Mouse (Mus musculus): Measurements from ENCODE around the gene Rcn3. TPM values are rescaled to one million over a fixed set of nuclear protein-coding genes. Genes with fewer than 3 reads are reported as not detected.
A peak's percentile ranks its signal among the peaks of the same experiment; 100 is the strongest.

The Rcn3 gene
- polyA plus RNA-seq, 1 experiment from 2014 or later, result 262 TPM

- H3K9me3 ChIP-seq (ENCODE audit: control insufficient read depth, low read length), result no peaks in the 10 kb centered on the region
These were observed 15.5 kb downstream of the Rcn3 start for GRCm38 (mm10) chr7:45076501-45076900.

GRCm38 (mm10) chr7:45075405-45075804, 16.6 kb downstream of the Rcn3 start:
- Histone ChIP-seq H3K4me3 (ENCODE audit: control insufficient read depth in 1 of 2, insufficient read depth in 1 of 2, low read depth in 1 of 2, low read length in 2 of 2) (no peak overlapping the region), H3K4me2 (ENCODE audit: low read length) (peak overlapping the region; percentile 21; the same call in 1 of the 2 replicates), H3K36me3 (ENCODE audit: control insufficient read depth, insufficient read depth, low read length) (peaks cover 43% of the 10 kb centered on the region), H3K27ac (replicated peaks in 1 of 2; ENCODE audit: control insufficient read depth in 1 of 2, insufficient read depth in 1 of 2, low read depth in 2 of 2, low read length in 2 of 2) (peak overlapping the region; percentile 90 to 91), H3K9me3 (ENCODE audit: control insufficient read depth, low read length) (no peaks in the 10 kb centered on the region), H3K9ac (ENCODE audit: low read length) (peak overlapping the region; percentile 52), H3K27me3 (ENCODE audit: control insufficient read depth, insufficient read depth, low read length) (no peaks in the 10 kb centered on the region), H3K4me1 (ENCODE audit: control insufficient read depth in 2 of 2, insufficient read depth in 2 of 2, low read length in 2 of 2) (peaks cover 15 to 19% of the 10 kb centered on the region in 2 experiments)
- peak; percentile 37 for ATAC-seq (ENCODE audit: insufficient number of reproducible peaks, insufficient read depth, low FRiP score, low read depth)
- WGBS, result 27% methylated on average over 4 of the region's 4 CpGs

More at GRCm38 (mm10) chr7:45076501-45076900, 15.5 kb downstream of the Rcn3 start:
- Histone ChIP-seq H3K4me2 (ENCODE audit: low read length) (no peak overlapping the region), H3K27ac (replicated peaks in 1 of 2; ENCODE audit: control insufficient read depth in 1 of 2, insufficient read depth in 1 of 2, low read depth in 2 of 2, low read length in 2 of 2) (no peak overlapping the region), H3K27me3 (ENCODE audit: control insufficient read depth, insufficient read depth, low read length) (no peaks in the 10 kb centered on the region), H3K36me3 (ENCODE audit: control insufficient read depth, insufficient read depth, low read length) (peaks cover 43% of the 10 kb centered on the region), H3K9ac (ENCODE audit: low read length) (no peak overlapping the region), H3K4me1 (ENCODE audit: control insufficient read depth in 2 of 2, insufficient read depth in 2 of 2, low read length in 2 of 2) (peaks cover 15 to 19% of the 10 kb centered on the region in 2 experiments), H3K4me3 (ENCODE audit: control insufficient read depth in 1 of 2, insufficient read depth in 1 of 2, low read depth in 1 of 2, low read length in 2 of 2) (no peak overlapping the region)
- no peak for ATAC-seq (ENCODE audit: insufficient number of reproducible peaks, insufficient read depth, low FRiP score, low read depth)
- WGBS, result 88% methylated on average over 30 of the region's 30 CpGs

- Histone ChIP-seq H3K9me3 (ENCODE audit: control insufficient read depth, low read length) (no peaks in the 10 kb centered on the region), H3K4me1 (ENCODE audit: control insufficient read depth in 2 of 2, insufficient read depth in 2 of 2, low read length in 2 of 2) (peaks cover 15 to 17% of the 10 kb centered on the region in 2 experiments), H3K4me2 (ENCODE audit: low read length) (no peak overlapping the region), H3K4me3 (ENCODE audit: control insufficient read depth in 1 of 2, insufficient read depth in 1 of 2, low read depth in 1 of 2, low read length in 2 of 2) (no peak overlapping the region), H3K9ac (ENCODE audit: low read length) (no peak overlapping the region), H3K36me3 (ENCODE audit: control insufficient read depth, insufficient read depth, low read length) (peaks cover 43% of the 10 kb centered on the region), H3K27me3 (ENCODE audit: control insufficient read depth, insufficient read depth, low read length) (no peaks in the 10 kb centered on the region), H3K27ac (replicated peaks in 1 of 2; ENCODE audit: control insufficient read depth in 1 of 2, insufficient read depth in 1 of 2, low read depth in 2 of 2, low read length in 2 of 2) (no peak overlapping the region)
- no peak for ATAC-seq (ENCODE audit: insufficient number of reproducible peaks, insufficient read depth, low FRiP score, low read depth)
- 94% methylated on average over 12 of the region's 12 CpGs for WGBS
These were observed 18.1 kb downstream of the Rcn3 start for GRCm38 (mm10) chr7:45073949-45074348.

DNA sequence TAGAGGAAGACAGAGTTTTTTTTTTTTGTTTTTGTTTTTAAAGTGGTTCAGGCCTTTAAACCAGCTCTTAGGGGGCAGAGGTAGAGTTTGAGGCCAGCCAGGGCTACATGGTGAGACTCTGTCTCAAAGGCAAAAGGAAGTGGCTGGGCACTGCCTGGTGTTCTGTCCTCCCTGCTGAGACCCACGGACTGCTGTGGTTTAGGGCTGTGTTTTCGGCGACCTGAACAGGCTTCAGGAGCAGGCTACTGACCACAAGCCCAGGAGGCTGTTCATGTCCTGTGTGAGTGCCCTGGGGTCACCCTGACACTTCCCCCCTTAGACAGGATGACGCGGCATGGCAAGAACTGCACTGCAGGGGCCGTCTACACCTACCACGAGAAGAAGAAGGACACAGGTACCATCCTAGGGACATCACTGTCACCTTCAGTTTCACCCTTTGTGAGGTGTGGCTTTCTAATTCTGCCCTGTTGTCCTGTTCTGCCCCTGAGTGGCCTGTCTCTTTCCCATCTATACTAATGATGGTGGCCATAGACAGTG, 18.8 kb downstream of the Rcn3 start:
- H3K27me3 ChIP-seq (ENCODE audit: control insufficient read depth, insufficient read depth, low read length), result no peaks in the 10 kb centered on the region
- peaks cover 43% of the 10 kb centered on the region for H3K36me3 ChIP-seq (ENCODE audit: control insufficient read depth, insufficient read depth, low read length)
- H3K9me3 ChIP-seq (ENCODE audit: control insufficient read depth, low read length), result no peaks in the 10 kb centered on the region
- no peak overlapping the region for H3K4me2 ChIP-seq (ENCODE audit: low read length)
- H3K4me1 ChIP-seq (ENCODE audit: control insufficient read depth in 2 of 2, insufficient read depth in 2 of 2, low read length in 2 of 2), result peaks cover 15 to 16% of the 10 kb centered on the region in 2 experiments
- ATAC-seq (ENCODE audit: insufficient number of reproducible peaks, insufficient read depth, low FRiP score, low read depth), result no peak
- no peak overlapping the region for H3K27ac ChIP-seq (replicated peaks in 1 of 2; ENCODE audit: control insufficient read depth in 1 of 2, insufficient read depth in 1 of 2, low read depth in 2 of 2, low read length in 2 of 2)
- no peak overlapping the region for H3K9ac ChIP-seq (ENCODE audit: low read length)
- 73% methylated on average over 7 of the region's 7 CpGs for WGBS
- H3K4me3 ChIP-seq (ENCODE audit: control insufficient read depth in 1 of 2, insufficient read depth in 1 of 2, low read depth in 1 of 2, low read length in 2 of 2), result no peak overlapping the region

GRCm38 (mm10) chr7:45072230-45072629, 19.8 kb downstream of the Rcn3 start:
- H3K4me1 ChIP-seq (ENCODE audit: control insufficient read depth in 2 of 2, insufficient read depth in 2 of 2, low read length in 2 of 2), result peaks cover 15 to 16% of the 10 kb centered on the region in 2 experiments
- H3K4me3 ChIP-seq (ENCODE audit: control insufficient read depth in 1 of 2, insufficient read depth in 1 of 2, low read depth in 1 of 2, low read length in 2 of 2), result no peak overlapping the region
- no peak for ATAC-seq (ENCODE audit: insufficient number of reproducible peaks, insufficient read depth, low FRiP score, low read depth)
- H3K9ac ChIP-seq (ENCODE audit: low read length), result no peak overlapping the region
- H3K4me2 ChIP-seq (ENCODE audit: low read length), result no peak overlapping the region
- H3K9me3 ChIP-seq (ENCODE audit: control insufficient read depth, low read length), result no peaks in the 10 kb centered on the region
- 87% methylated on average over 2 of the region's 2 CpGs for WGBS
- H3K27ac ChIP-seq (replicated peaks in 1 of 2; ENCODE audit: control insufficient read depth in 1 of 2, insufficient read depth in 1 of 2, low read depth in 2 of 2, low read length in 2 of 2), result no peak overlapping the region
- H3K36me3 ChIP-seq (ENCODE audit: control insufficient read depth, insufficient read depth, low read length), result peaks cover 32% of the 10 kb centered on the region
- H3K27me3 ChIP-seq (ENCODE audit: control insufficient read depth, insufficient read depth, low read length), result no peaks in the 10 kb centered on the region

DNA sequence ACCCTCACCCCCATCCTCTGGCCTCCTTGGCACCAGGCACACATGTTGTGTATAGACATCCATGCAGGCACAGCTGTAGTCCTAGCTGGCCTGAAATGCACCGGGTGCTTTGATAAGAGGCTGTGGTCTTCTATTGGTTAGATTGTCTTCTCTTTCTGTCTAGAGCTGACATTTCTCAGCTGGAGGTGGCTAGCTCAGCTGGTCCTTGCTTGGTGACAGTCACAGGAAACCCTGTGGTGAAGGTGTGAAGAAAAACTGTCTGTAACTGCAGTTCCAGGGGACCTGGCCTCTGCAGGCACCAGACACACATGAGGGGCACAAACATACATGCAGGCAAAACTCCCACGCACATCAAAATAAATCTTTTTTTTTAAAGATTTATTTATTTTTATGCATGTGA, 22.4 kb downstream of the Rcn3 start:
- H3K27me3 ChIP-seq (ENCODE audit: control insufficient read depth, insufficient read depth, low read length), result no peaks in the 10 kb centered on the region
- 67% methylated on average over 2 of the region's 2 CpGs for WGBS
- no peak for ATAC-seq (ENCODE audit: insufficient number of reproducible peaks, insufficient read depth, low FRiP score, low read depth)

GRCm38 (mm10) chr7:45068000-45068318, 24.1 kb downstream of the Rcn3 start:
- Histone ChIP-seq H3K4me3 (ENCODE audit: control insufficient read depth in 1 of 2, insufficient read depth in 1 of 2, low read depth in 1 of 2, low read length in 2 of 2) (no peak overlapping the region), H3K36me3 (ENCODE audit: control insufficient read depth, insufficient read depth, low read length) (no peaks in the 10 kb centered on the region; the same call in 1 of the 2 replicates), H3K27ac (replicated peaks in 1 of 2; ENCODE audit: control insufficient read depth in 1 of 2, insufficient read depth in 1 of 2, low read depth in 2 of 2, low read length in 2 of 2) (no peak overlapping the region), H3K9ac (ENCODE audit: low read length) (no peak overlapping the region), H3K4me1 (ENCODE audit: control insufficient read depth in 2 of 2, insufficient read depth in 2 of 2, low read length in 2 of 2) (peaks cover 0 to 5% of the 10 kb centered on the region in 2 experiments; a peak in 2 of 4 replicates), H3K4me2 (ENCODE audit: low read length) (no peak overlapping the region), H3K9me3 (ENCODE audit: control insufficient read depth, low read length) (no peaks in the 10 kb centered on the region), H3K27me3 (ENCODE audit: control insufficient read depth, insufficient read depth, low read length) (no peaks in the 10 kb centered on the region)
- ATAC-seq (ENCODE audit: insufficient number of reproducible peaks, insufficient read depth, low FRiP score, low read depth), result no peak
- whole genome bisulfite sequencing, result 29% methylated on average over 5 of the region's 5 CpGs

More for the DNA sequence above, 22.4 kb downstream of the Rcn3 start:
- Histone ChIP-seq H3K4me2 (ENCODE audit: low read length) (no peak overlapping the region), H3K27ac (replicated peaks in 1 of 2; ENCODE audit: control insufficient read depth in 1 of 2, insufficient read depth in 1 of 2, low read depth in 2 of 2, low read length in 2 of 2) (no peak overlapping the region), H3K36me3 (ENCODE audit: control insufficient read depth, insufficient read depth, low read length) (peaks cover 11% of the 10 kb centered on the region), H3K4me3 (ENCODE audit: control insufficient read depth in 1 of 2, insufficient read depth in 1 of 2, low read depth in 1 of 2, low read length in 2 of 2) (no peak overlapping the region), H3K9me3 (ENCODE audit: control insufficient read depth, low read length) (no peaks in the 10 kb centered on the region), H3K4me1 (ENCODE audit: control insufficient read depth in 2 of 2, insufficient read depth in 2 of 2, low read length in 2 of 2) (peaks cover 0 to under 1% of the 10 kb centered on the region in 2 experiments; a peak in 2 of 4 replicates), H3K9ac (ENCODE audit: low read length) (no peak overlapping the region)

All from heart, embryonic 14.5 days (tissue).